Mouse (Mus musculus) adrenal gland, adult 8-10 months (tissue): ENCODE results near the gene Oaz1. TPM values are rescaled to one million over a fixed set of nuclear protein-coding genes. Genes with fewer than 3 reads are reported as not detected.

ENCODE experiments used
- DNase-seq: peaks from one replicate; pipeline ENCODE4 v3.0.0; 2022
- microRNA-seq, 2 experiments: library from miRNA; unstranded; fragments of <30 nt; microRNA quantifications; one replicate each; pipeline ENCODE4 v1.2.0; 2022
- total RNA-seq, 4 experiments: library from RNA; stranded (reverse); gene quantifications; 2 replicates each; pipeline ENCODE4 v1.2.4; 2022

Oaz1 gene
- total RNA-seq, 4 experiments from 2014 or later, result 825 to 1,012 (median 923) TPM

- DNase-seq, result peak; percentile 94
Measured at GRCm38 (mm10) chr10:80854913-80855748, 28.7 kb downstream of the Oaz1 start, which contains the start of the genes Lsm7 and Sppl2b. Gene Lsm7 (minus strand): TSS chr10:80855209. Gene Sppl2b (plus strand): TSS chr10:80855275.

GRCm38 (mm10) chr10:80855749-80856073 lies 29.3 kb downstream of the Oaz1 start:
- DNase-seq, result no peak

GRCm38 (mm10) chr10:80856267-80856666 lies 29.8 kb downstream of the Oaz1 start:
- no peak for DNase-seq

- no peak for DNase-seq
Measured at GRCm38 (mm10) chr10:80856908-80857307, 30.5 kb downstream of the Oaz1 start.

GRCm38 (mm10) chr10:80857386-80857785 lies 30.9 kb downstream of the Oaz1 start:
- no peak for DNase-seq

GRCm38 (mm10) chr10:80857848-80858247 lies 31.4 kb downstream of the Oaz1 start:
- DNase-seq, result no peak

- DNase-seq, result no peak
Measured at GRCm38 (mm10) chr10:80858350-80858935, 32.0 kb downstream of the Oaz1 start.

GRCm38 (mm10) chr10:80862305-80862704 lies 35.8 kb downstream of the Oaz1 start:
- DNase-seq, result no peak

- DNase-seq, result no peak
Measured at GRCm38 (mm10) chr10:80864446-80864845, 38.0 kb downstream of the Oaz1 start.

GRCm38 (mm10) chr10:80870993-80871392 lies 44.5 kb downstream of the Oaz1 start:
- no peak for DNase-seq

GRCm38 (mm10) chr10:80871581-80871980 lies 45.1 kb downstream of the Oaz1 start, which contains the start of gene Tmprss9:
Gene Tmprss9 (plus strand): TSS chr10:80871848.
- no peak for DNase-seq

- no peak for DNase-seq
Measured at GRCm38 (mm10) chr10:80874035-80874434, 47.6 kb downstream of the Oaz1 start.

- no peak for DNase-seq
Measured at GRCm38 (mm10) chr10:80876028-80876427, 49.6 kb downstream of the Oaz1 start.

GRCm38 (mm10) chr10:80876594-80876993 lies 50.1 kb downstream of the Oaz1 start:
- DNase-seq, result no peak

Small RNA genes lying within 50 kb of the gene (microRNA-seq; reads per million reads assigned to microRNA genes)
- 0.88 to 2.5 reads per million in 2 experiments for gene Mir1982

Other genes with a start within 250 kb of the Oaz1 start
- gene Klf16, start 249.3 kb upstream of the Oaz1 start, total RNA-seq, result 10 to 100 TPM; 12.7 to 15.4 (median 14.6) TPM
- 100 to 1,000 TPM in 1 of 4 experiments, 10 to 100 TPM in 3; 97.0 to 101 (median 97.8) TPM for gene Abhd17a, start 236.3 kb upstream of the Oaz1 start, total RNA-seq
- 10 to 100 TPM; 58.7 to 79.9 (median 70.3) TPM for gene Scamp4, start 223.8 kb upstream of the Oaz1 start, total RNA-seq
- gene Adat3, start 223.8 kb upstream of the Oaz1 start, total RNA-seq, result 1 to 10 TPM; 1.8 to 4.7 (median 2.9) TPM
- 1 to 10 TPM; 1.0 to 4.8 (median 3.5) TPM for gene Gm49322, start 220.6 kb upstream of the Oaz1 start, total RNA-seq
- gene Csnk1g2, start 203.8 kb upstream of the Oaz1 start, total RNA-seq, result 100 to 1,000 TPM; 157 to 173 (median 165) TPM
- 10 to 100 TPM; 63.4 to 94.6 (median 79.1) TPM for gene Btbd2, start 169.6 kb upstream of the Oaz1 start, total RNA-seq
- 100 to 1,000 TPM; 106 to 157 (median 123) TPM for gene Mknk2, start 148.5 kb upstream of the Oaz1 start, total RNA-seq
- 10 to 100 TPM; 16.2 to 33.5 (median 25.7) TPM for gene Mob3a, start 124.7 kb upstream of the Oaz1 start, total RNA-seq
- 10 to 100 TPM; 19.3 to 46.2 (median 33.3) TPM for gene Izumo4, start 124.5 kb upstream of the Oaz1 start, total RNA-seq
- gene Ap3d1, start 84.4 kb upstream of the Oaz1 start, total RNA-seq, result 100 to 1,000 TPM in 2 of 4 experiments, 10 to 100 TPM in 2; 91.8 to 136 (median 113) TPM
- gene Dot1l, start 71.5 kb upstream of the Oaz1 start, total RNA-seq, result 10 to 100 TPM; 35.0 to 78.6 (median 57.4) TPM
- 10 to 100 TPM; 52.0 to 78.6 (median 55.5) TPM for gene Sf3a2, start 28.5 kb upstream of the Oaz1 start, total RNA-seq
- gene Plekhj1, start 28.0 kb upstream of the Oaz1 start, total RNA-seq, result 100 to 1,000 TPM in 3 of 4 experiments, 10 to 100 TPM in 1; 92.4 to 130 (median 107) TPM
- gene Amh, start 21.4 kb upstream of the Oaz1 start, total RNA-seq, result 1 to 10 TPM in 1 of 4 experiments, under 1 TPM in 3; 0.20 to 1.3 (median 0.68) TPM
- gene Jsrp1, start 13.2 kb upstream of the Oaz1 start, total RNA-seq, result 10 to 100 TPM in 2 of 4 experiments, 1 to 10 TPM in 2; 5.7 to 23.4 (median 12.4) TPM
- gene Lingo3, start 17.4 kb downstream of the Oaz1 start, total RNA-seq, result 10 to 100 TPM in 3 of 4 experiments, 1 to 10 TPM in 1; 8.4 to 21.5 (median 15.9) TPM
- gene Lsm7, start 28.6 kb downstream of the Oaz1 start, total RNA-seq, result 10 to 100 TPM; 27.4 to 54.4 (median 34.0) TPM
- gene Sppl2b, start 28.6 kb downstream of the Oaz1 start, total RNA-seq, result 10 to 100 TPM; 28.1 to 45.3 (median 36.1) TPM
- under 1 TPM in 1 of 4 experiments, not detected in 3; 0.18 TPM for gene Tmprss9, start 45.2 kb downstream of the Oaz1 start, total RNA-seq
- gene Timm13, start 74.3 kb downstream of the Oaz1 start, total RNA-seq, result 100 to 1,000 TPM; 154 to 235 (median 185) TPM
- 10 to 100 TPM; 10.0 to 17.2 (median 15.2) TPM for gene Lmnb2, start 91.6 kb downstream of the Oaz1 start, total RNA-seq
- 100 to 1,000 TPM in 1 of 4 experiments, 10 to 100 TPM in 3; 17.5 to 112 (median 73.6) TPM for gene Gadd45b, start 103.4 kb downstream of the Oaz1 start, total RNA-seq
- 10 to 100 TPM in 2 of 4 experiments, 1 to 10 TPM in 2; 9.4 to 16.6 (median 12.9) TPM for gene Gng7, start 188.3 kb downstream of the Oaz1 start, total RNA-seq
- 1 to 10 TPM; 3.6 to 6.5 (median 4.4) TPM for gene Diras1, start 199.0 kb downstream of the Oaz1 start, total RNA-seq
- gene Slc39a3, start 210.8 kb downstream of the Oaz1 start, total RNA-seq, result 10 to 100 TPM; 50.7 to 86.9 (median 66.5) TPM
- gene Sgta, start 233.5 kb downstream of the Oaz1 start, total RNA-seq, result 100 to 1,000 TPM; 185 to 247 (median 197) TPM
- gene Thop1, start 243.4 kb downstream of the Oaz1 start, total RNA-seq, result 10 to 100 TPM; 43.6 to 59.2 (median 45.7) TPM